Mouse (Mus musculus) intestine, embryonic 15.5 days (tissue): ENCODE measurements around the gene Olfr1419. TPM values are rescaled to one million over a fixed set of nuclear protein-coding genes. Genes with fewer than 3 reads are reported as not detected.

Experiments
- ATAC-seq: fragments of 200-750 bp; cut with Nextera tagmentation; 2 replicates; pipeline ENCODE4 v1.8.0; 2017; ENCODE audit warnings: moderate TSS enrichment, moderate library complexity
- H3K27ac ChIP-seq: fragments of 300-500 bp; sonication (generic); 2 replicates; pipeline ENCODE4 v1.5.1; 2015; ENCODE audit warnings: mild to moderate bottlenecking, inconsistent platforms
- H3K27me3 ChIP-seq: fragments of 300-500 bp; sonication (generic); replicated peaks from 2 replicates; pipeline ENCODE4 v1.6.1; 2015; ENCODE audit warnings: inconsistent platforms
- H3K36me3 ChIP-seq: fragments of 300-500 bp; sonication (generic); 2 replicates; pipeline ENCODE4 v1.6.1; 2015; ENCODE audit warnings: inconsistent platforms
- H3K4me1 ChIP-seq: fragments of 300-500 bp; sonication (generic); replicated peaks from 2 replicates; pipeline ENCODE4 v1.6.1; 2015; ENCODE audit warnings: inconsistent platforms
- H3K4me2 ChIP-seq: fragments of 300-500 bp; sonication (generic); replicated peaks from 2 replicates; pipeline ENCODE4 v1.6.1; 2015; ENCODE audit warnings: mild to moderate bottlenecking, inconsistent platforms
- H3K4me3 ChIP-seq: fragments of 300-500 bp; sonication (generic); replicated peaks from 2 replicates; pipeline ENCODE4 v1.5.1; 2015; ENCODE audit warnings: inconsistent platforms
- H3K9ac ChIP-seq: fragments of 300-500 bp; sonication (generic); 2 replicates; pipeline ENCODE4 v1.6.1; 2015; ENCODE audit warnings: inconsistent platforms
- H3K9me3 ChIP-seq: fragments of 300-500 bp; sonication (generic); 2 replicates; pipeline ENCODE4 v1.6.1; 2016; ENCODE audit warnings: inconsistent platforms
- WGBS: fragments of 180-500 bp; shearing (Covaris S2); methylation state at CpG from one replicate; pipeline ENCODE4 v1.1.7; 2015; 5-methylcytosine and 5-hydroxymethylcytosine counted together
- polyA plus RNA-seq: library from polyadenylated mRNA; unstranded; fragments of >200 nt; fragmentation: Nextera tagmentation; extraction: Ambion mirVana; gene quantifications from 2 replicates; pipeline ENCODE4 v1.2.1, GENCODE M21; 2015

The Olfr1419 gene
- polyA plus RNA-seq, 1 experiment from 2014 or later = not detected

- 69% methylated on average over 6 of the region's 6 CpGs for WGBS
- no peaks in the 10 kb centered on the region for H3K4me1 ChIP-seq
- no peak overlapping the region for H3K9ac ChIP-seq
- H3K27ac ChIP-seq = no peak overlapping the region
- H3K9me3 ChIP-seq = no peaks in the 10 kb centered on the region
- no peak for ATAC-seq
- no peak overlapping the region for H3K4me3 ChIP-seq
- H3K4me2 ChIP-seq = no peak overlapping the region
- no peaks in the 10 kb centered on the region for H3K27me3 ChIP-seq
- H3K36me3 ChIP-seq = no peaks in the 10 kb centered on the region
These were observed 18.4 kb downstream of the Olfr1419 start for GRCm38 (mm10) chr19:11856506-11856905.

GRCm38 (mm10) chr19:11854821-11855220, 20.1 kb downstream of the Olfr1419 start:
- Histone ChIP-seq H3K4me3 (no peak overlapping the region), H3K27me3 (no peaks in the 10 kb centered on the region), H3K4me2 (no peak overlapping the region), H3K36me3 (no peaks in the 10 kb centered on the region), H3K27ac (no peak overlapping the region), H3K9me3 (no peaks in the 10 kb centered on the region), H3K9ac (no peak overlapping the region), H3K4me1 (no peaks in the 10 kb centered on the region)
- 88% methylated on average over 2 of the region's 2 CpGs for WGBS
- no peak for ATAC-seq

GRCm38 (mm10) chr19:11852652-11853051, 22.3 kb downstream of the Olfr1419 start:
- Histone ChIP-seq H3K9ac (no peak overlapping the region), H3K36me3 (no peaks in the 10 kb centered on the region), H3K4me1 (no peaks in the 10 kb centered on the region), H3K4me2 (no peak overlapping the region), H3K27ac (no peak overlapping the region), H3K4me3 (no peak overlapping the region), H3K9me3 (no peaks in the 10 kb centered on the region), H3K27me3 (no peaks in the 10 kb centered on the region)
- WGBS = 72% methylated on average over 4 of the region's 4 CpGs
- ATAC-seq = no peak

- Histone ChIP-seq H3K9me3 (no peaks in the 10 kb centered on the region), H3K4me2 (no peak overlapping the region), H3K4me1 (no peaks in the 10 kb centered on the region), H3K4me3 (no peak overlapping the region), H3K27ac (no peak overlapping the region), H3K9ac (no peak overlapping the region), H3K36me3 (no peaks in the 10 kb centered on the region), H3K27me3 (no peaks in the 10 kb centered on the region)
- WGBS = 86% methylated on average over 4 of the region's 4 CpGs
- ATAC-seq = no peak
These were observed 28.6 kb downstream of the Olfr1419 start for GRCm38 (mm10) chr19:11846333-11846732.

GRCm38 (mm10) chr19:11839119-11839518, 35.8 kb downstream of the Olfr1419 start, which contains the start of gene Olfr1417:
Gene Olfr1417 (minus strand): TSS chr19:11839219.
- Histone ChIP-seq H3K9me3 (no peaks in the 10 kb centered on the region), H3K4me2 (no peak within 1 kb of the TSS), H3K9ac (no peak within 1 kb of the TSS), H3K36me3 (no peaks in the 10 kb centered on the region), H3K4me1 (no peaks in the 10 kb centered on the region), H3K4me3 (no peak within 1 kb of the TSS), H3K27ac (no peak within 1 kb of the TSS), H3K27me3 (no peaks in the 10 kb centered on the region)
- ATAC-seq = no peak
- 90% methylated on average over 4 of the region's 4 CpGs for WGBS

GRCm38 (mm10) chr19:11823346-11824065, 51.4 kb downstream of the Olfr1419 start:
- no peak overlapping the region for H3K4me2 ChIP-seq
- WGBS = 44% methylated on average over 4 of the region's 4 CpGs
- no peak overlapping the region for H3K4me3 ChIP-seq
- no peaks in the 10 kb centered on the region for H3K9me3 ChIP-seq
- no peak overlapping the region for H3K9ac ChIP-seq
- no peak for ATAC-seq
- H3K27me3 ChIP-seq = no peaks in the 10 kb centered on the region
- H3K4me1 ChIP-seq = peaks cover 4% of the 10 kb centered on the region; the same call in 1 of the 2 replicates
- no peaks in the 10 kb centered on the region for H3K36me3 ChIP-seq
- no peak overlapping the region for H3K27ac ChIP-seq

GRCm38 (mm10) chr19:11820211-11820610, 54.7 kb downstream of the Olfr1419 start:
- H3K4me2 ChIP-seq = peak overlapping the region; percentile 89
- H3K27me3 ChIP-seq = no peaks in the 10 kb centered on the region
- H3K9ac ChIP-seq = 0 out of 2 replicates have a peak overlapping the region, but pooled peaks have one; percentile 81
- no peaks in the 10 kb centered on the region for H3K36me3 ChIP-seq
- no peak for ATAC-seq
- peak overlapping the region; percentile 17; the same call in 1 of the 2 replicates for H3K27ac ChIP-seq
- WGBS = 29% methylated on average over 6 of the region's 6 CpGs
- no peaks in the 10 kb centered on the region for H3K9me3 ChIP-seq
- H3K4me1 ChIP-seq = peaks cover 10% of the 10 kb centered on the region; the same call in 1 of the 2 replicates
- peak overlapping the region; percentile 90 for H3K4me3 ChIP-seq

GRCm38 (mm10) chr19:11819800-11820199, 55.1 kb downstream of the Olfr1419 start:
- Histone ChIP-seq H3K4me3 (peak overlapping the region; percentile 90), H3K4me1 (peaks cover 10% of the 10 kb centered on the region; the same call in 1 of the 2 replicates), H3K27ac (peak overlapping the region; percentile 17; the same call in 1 of the 2 replicates), H3K36me3 (no peaks in the 10 kb centered on the region), H3K4me2 (peak overlapping the region; percentile 89), H3K27me3 (no peaks in the 10 kb centered on the region), H3K9ac (0 out of 2 replicates have a peak overlapping the region, but pooled peaks have one; percentile 81), H3K9me3 (no peaks in the 10 kb centered on the region)
- WGBS = 0% methylated on average over 15 of the region's 15 CpGs
- peak; percentile 62 for ATAC-seq

- Histone ChIP-seq H3K27ac (peak within 1 kb of the TSS; percentile 78), H3K4me1 (peaks cover 10% of the 10 kb centered on the region; the same call in 1 of the 2 replicates), H3K4me3 (peak within 1 kb of the TSS; percentile 90), H3K9ac (peak within 1 kb of the TSS; percentile 81), H3K4me2 (peak within 1 kb of the TSS; percentile 89), H3K9me3 (no peaks in the 10 kb centered on the region), H3K27me3 (no peaks in the 10 kb centered on the region), H3K36me3 (no peaks in the 10 kb centered on the region)
- ATAC-seq = peak; percentile 1; the same call in 1 of the 2 replicates
- WGBS = under 1% methylated on average over 20 of the region's 20 CpGs
These were observed 55.7 kb downstream of the Olfr1419 start, which contains the start of gene Stx3 for GRCm38 (mm10) chr19:11819143-11819700. Gene Stx3 (minus strand): TSS chr19:11819403.

Other genes with a start within 250 kb of the Olfr1419 start
- gene Ms4a3, start 234.3 kb downstream of the Olfr1419 start, polyA plus RNA-seq = 0.34 TPM in 1 of 2 replicates, not detected in the other
- not detected in 2 replicates for gene Oosp2, start 214.5 kb downstream of the Olfr1419 start, polyA plus RNA-seq
- gene Oosp1, start 184.0 kb downstream of the Olfr1419 start, polyA plus RNA-seq = not detected in 2 replicates
- gene Oosp3, start 178.1 kb downstream of the Olfr1419 start, polyA plus RNA-seq = not detected in 2 replicates
- gene Gif, start 127.6 kb downstream of the Olfr1419 start, polyA plus RNA-seq = not detected in 2 replicates
- gene Mrpl16, start 104.7 kb downstream of the Olfr1419 start, polyA plus RNA-seq = 58.3 and 63.8 TPM in 2 replicates
- gene Stx3, start 55.7 kb downstream of the Olfr1419 start, polyA plus RNA-seq = 41.6 and 44.8 TPM in 2 replicates
- not detected in 2 replicates for gene Olfr1417, start 35.9 kb downstream of the Olfr1419 start, polyA plus RNA-seq
- gene Olfr1418, start 14.0 kb downstream of the Olfr1419 start, polyA plus RNA-seq = not detected in 2 replicates
- gene Olfr1420, start 11.5 kb upstream of the Olfr1419 start, polyA plus RNA-seq = not detected in 2 replicates
- 16.7 and 17.4 TPM in 2 replicates for gene Patl1, start 37.3 kb upstream of the Olfr1419 start, polyA plus RNA-seq
- 4.2 and 4.4 TPM in 2 replicates for gene Osbp, start 90.8 kb upstream of the Olfr1419 start, polyA plus RNA-seq
- not detected in 2 replicates for gene Olfr1423, start 166.2 kb upstream of the Olfr1419 start, polyA plus RNA-seq
- gene Olfr1424, start 187.6 kb upstream of the Olfr1419 start, polyA plus RNA-seq = not detected in 2 replicates
- gene Olfr1425, start 202.6 kb upstream of the Olfr1419 start, polyA plus RNA-seq = not detected in 2 replicates
- gene Olfr1426, start 216.9 kb upstream of the Olfr1419 start, polyA plus RNA-seq = not detected in 2 replicates
- gene Olfr1427, start 228.2 kb upstream of the Olfr1419 start, polyA plus RNA-seq = not detected in 2 replicates
- not detected in 2 replicates for gene Olfr1428, start 240.8 kb upstream of the Olfr1419 start, polyA plus RNA-seq
- gene Olfr76, start 248.1 kb upstream of the Olfr1419 start, polyA plus RNA-seq = not detected in 2 replicates